Mouse (Mus musculus) frontal cortex, postnatal 36 days (tissue): Measurements from ENCODE around the gene Pnpla2.

Source experiments
- DNase-seq, 2 experiments: peaks; one replicate each; pipeline ENCODE4 v3.0.0; 2022; ENCODE audit warnings: low spot score in 2 of 2

Gene Pnpla2

GRCm38 (mm10) chr7:141447110-141447991, 7.6 kb upstream of the Pnpla2 start, which contains the start of gene Rplp2:
Rplp2 (plus strand) TSS chr7:141447370.
- peak; percentile 97 for DNase-seq

DNA sequence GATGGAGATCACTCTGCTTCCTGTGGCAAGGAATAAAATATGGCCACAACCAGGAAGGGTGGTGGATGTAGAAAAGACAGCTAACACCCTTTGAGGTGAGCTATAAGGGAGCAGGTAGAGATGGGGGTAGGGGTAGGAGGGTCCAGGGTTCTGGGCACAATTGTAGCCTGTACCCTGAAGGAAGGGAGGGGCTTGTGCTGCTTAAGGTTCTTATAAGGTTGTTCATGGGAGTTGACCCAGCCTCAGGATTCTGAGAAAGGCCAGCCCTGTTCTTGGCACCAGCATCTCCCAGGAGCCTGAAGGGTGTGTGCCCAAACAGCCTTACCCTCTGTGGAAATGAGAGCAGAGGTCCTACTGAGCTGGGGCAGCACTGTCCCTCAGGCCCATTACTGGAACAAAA, 3.1 kb upstream of the Pnpla2 start:
- DNase-seq: no peak

- DNase-seq: no peak
Measured at GRCm38 (mm10) chr7:141453636-141454035, 1.4 kb upstream of the Pnpla2 start.

DNA sequence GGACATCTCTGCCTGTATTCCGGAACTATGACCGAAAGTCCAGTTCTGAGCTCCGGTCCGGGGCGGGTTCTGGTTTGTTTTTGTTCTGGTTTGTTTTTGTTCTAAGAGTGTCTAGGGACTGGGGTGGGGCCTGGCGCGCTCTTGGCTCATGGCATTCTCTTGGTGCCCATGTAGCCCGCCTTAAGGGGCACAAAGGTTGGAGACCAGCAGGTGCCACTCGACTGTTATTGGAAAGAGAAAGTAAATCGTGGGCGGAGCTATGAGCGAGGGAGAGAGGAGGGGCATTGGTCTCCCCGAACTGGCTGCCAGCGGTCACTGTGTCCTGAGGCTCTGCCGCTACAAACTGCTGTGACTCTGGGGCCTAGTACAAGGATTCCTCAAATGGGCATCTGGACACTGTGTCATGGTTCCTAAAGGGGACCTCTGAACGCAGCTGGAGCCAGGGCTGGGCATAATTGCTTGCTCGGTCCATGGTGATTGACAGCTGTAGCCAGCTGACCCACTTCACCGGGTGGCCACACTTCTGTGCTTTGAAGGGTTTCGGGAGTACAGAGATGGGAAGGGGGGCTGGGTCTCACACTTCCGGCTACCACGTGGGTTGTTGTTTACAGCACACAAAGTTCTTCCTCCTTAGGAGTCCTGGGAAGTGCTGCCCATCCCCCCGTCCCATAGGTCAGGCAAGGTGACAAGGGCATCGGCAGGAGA, 764 bp downstream of the Pnpla2 start:
- DNase-seq: peak in 1 of 2 experiments; percentile 36

GRCm38 (mm10) chr7:141456739-141457138, 1.7 kb downstream of the Pnpla2 start:
- no peak for DNase-seq

- no peak for DNase-seq
Measured at GRCm38 (mm10) chr7:141457236-141457635, 2.2 kb downstream of the Pnpla2 start.

- DNase-seq: no peak
Measured at GRCm38 (mm10) chr7:141457986-141458660, 3.1 kb downstream of the Pnpla2 start.

DNA sequence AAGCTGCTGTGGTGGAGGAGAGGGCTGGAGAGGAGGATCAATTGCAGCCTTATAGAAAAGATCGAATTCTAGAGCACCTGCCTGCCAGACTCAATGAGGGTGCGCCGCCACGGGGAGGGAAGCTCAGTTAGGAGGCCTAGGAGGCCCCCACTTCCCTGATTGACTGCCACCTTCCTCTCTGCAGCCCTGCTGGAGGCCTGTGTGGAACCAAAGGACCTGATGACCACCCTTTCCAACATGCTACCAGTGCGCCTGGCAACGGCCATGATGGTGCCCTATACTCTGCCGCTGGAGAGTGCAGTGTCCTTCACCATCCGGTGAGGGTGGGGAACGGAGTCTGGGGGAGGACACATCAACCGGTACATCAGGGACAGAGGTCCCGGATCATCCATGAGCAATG, 3.7 kb downstream of the Pnpla2 start:
- DNase-seq: no peak

- DNase-seq: no peak
Measured at GRCm38 (mm10) chr7:141459301-141459711, 4.3 kb downstream of the Pnpla2 start.

DNA sequence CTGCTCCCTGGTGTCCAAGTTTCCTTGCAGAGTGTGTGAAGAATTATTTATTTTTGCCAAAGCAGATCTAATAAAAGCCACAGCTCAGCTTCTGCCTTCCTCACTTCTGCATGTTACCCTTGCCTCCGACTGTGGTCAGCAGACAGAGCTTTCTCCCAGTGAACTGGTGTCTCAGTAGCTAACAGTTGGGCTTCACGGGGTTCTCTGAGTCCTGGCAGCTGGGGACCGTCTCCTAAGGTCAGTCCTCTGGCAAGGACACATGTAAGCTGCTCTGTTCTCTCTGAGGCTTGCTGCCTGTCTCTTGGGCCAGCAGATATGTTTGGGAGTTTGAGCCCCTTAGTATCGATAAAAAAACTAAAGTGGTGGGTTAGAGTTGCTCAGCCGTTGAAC, 5.0 kb downstream of the Pnpla2 start:
- DNase-seq: no peak

DNA sequence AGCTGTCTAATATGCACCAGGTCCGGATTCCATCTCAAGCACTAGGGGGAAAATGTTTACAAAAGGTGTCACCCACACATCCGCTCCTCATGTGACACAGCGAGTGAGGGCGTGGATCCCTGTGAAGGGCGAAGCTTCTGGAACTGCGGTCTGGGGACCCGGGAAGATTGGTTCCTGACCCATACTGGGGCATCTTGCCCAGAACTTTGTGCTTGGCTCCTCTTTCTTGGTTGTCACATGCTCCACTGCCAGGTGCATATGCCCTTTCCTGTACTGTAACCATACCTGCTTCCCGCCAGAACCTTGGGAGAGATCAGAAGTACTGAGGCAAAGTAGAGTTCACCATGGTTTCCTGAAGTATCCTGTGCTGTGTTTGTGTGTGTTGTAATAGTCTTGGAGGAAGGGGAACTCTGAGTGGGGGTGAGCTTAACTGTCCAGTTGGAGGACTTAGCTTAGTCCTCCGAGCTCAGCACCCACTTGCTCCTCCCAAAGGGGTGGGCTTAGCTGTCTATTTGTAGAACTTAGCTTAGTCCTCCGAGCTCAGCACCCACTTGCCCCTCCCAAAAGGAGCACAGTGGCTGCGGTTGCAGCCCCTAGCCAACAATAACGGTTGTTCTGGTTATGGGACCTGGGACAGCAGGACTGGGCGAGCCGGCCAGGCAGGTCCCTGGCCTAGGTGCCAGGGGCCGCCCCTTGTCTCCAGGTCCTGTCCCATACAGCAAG, 5.6 kb downstream of the Pnpla2 start, which contains the start of gene Cracr2b:
Gene Cracr2b, plus strand, starts transcription at position 704 of the 723 bp plus-strand sequence.
- no peak for DNase-seq

GRCm38 (mm10) chr7:141461521-141462332, 6.7 kb downstream of the Pnpla2 start:
- DNase-seq: no peak

DNA sequence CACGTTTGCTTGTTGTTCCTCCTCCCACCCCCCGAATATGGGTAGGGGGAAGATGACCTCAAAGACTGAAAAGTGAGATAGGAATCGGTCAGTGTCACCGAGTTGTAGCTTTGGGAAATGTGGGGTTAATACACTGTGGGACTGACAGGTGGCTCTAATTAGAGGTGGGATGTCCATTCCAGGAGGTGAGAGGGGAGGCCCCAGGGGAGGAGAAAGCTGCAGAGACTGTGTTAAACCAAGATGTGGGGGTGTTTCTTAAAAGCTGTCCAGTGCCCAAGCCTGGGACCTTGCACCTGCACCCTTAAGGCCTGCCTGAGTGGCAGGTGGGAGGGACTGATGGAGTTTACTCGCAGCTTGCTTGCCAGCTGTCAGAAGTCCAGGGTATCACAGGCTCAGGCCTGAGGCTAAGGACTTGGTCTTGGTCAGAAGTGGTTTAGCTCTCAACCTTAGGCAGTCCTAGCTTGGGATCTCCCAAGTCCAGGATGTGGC, 7.4 kb downstream of the Pnpla2 start:
- DNase-seq: no peak

DNA sequence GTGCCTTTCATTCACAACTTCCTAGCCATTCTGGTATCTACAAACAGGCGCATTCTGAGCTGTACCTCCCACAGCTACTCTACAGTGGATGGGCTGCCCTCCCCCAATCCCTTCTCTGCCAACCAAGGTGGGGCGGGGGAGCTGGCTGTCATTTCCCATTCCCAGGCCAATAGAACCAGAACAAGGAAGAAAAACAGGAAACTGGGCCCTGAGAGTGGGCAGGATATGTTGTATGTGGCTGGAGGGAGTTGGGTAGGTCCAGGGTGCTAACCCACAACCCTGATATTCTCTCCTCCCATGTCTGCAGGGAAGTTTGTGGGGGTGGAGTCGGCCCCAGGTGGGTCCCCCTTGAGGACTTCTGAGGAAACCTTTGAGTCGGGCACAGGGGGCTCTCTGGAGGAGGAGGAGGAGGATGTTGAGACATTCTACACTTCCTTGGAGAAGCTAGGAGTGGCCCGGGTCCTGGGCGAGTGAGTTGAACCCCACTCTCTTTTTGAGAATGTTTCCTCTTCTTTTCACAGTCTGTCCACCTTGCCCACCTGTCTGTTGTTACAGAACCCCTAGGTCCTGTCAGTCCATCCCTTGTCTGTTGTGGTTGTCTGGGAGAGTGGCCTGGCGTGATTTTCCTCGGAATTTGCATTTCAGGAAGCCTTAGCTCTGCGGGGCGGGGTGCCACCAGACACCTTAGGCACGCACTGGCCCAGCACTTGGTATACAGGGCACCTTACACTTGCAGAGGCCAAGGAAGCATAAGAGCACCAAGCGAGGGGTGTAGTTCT, 9.0 kb downstream of the Pnpla2 start:
- no peak for DNase-seq

- DNase-seq: no peak
Measured at GRCm38 (mm10) chr7:141464603-141465201, 9.7 kb downstream of the Pnpla2 start.

DNA sequence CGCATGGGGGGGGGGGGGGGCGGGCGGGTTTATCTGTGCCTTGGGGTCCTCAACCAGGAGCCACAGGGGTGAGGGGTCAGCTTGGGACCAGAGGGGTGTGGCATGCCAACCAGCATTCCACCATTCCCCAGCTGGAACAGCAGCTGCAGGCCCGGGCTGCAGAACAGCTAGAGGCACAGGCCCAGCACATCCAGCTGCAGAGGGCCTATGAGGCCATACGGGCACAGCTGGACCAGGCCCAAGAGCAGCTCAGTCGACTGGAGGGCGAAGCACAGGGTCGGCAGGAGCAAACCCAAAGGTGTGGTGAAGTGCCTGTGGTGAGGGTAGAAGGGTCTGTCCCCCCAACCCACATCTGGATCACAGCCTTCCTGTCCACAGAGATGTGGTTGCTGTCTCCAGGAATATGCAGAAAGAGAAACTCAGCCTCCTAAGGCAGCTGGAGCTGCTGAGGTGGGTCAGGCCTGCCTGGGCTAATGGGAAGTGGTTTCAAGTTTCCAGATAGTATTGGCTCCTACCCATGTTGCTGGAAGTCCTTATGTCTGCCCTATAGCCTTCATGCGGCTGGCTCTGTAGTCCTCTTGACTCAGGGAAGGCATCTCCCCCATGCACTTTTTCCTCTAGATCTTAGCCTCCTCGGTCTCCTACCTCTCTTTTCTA, 10.5 kb downstream of the Pnpla2 start:
- DNase-seq: no peak

DNA sequence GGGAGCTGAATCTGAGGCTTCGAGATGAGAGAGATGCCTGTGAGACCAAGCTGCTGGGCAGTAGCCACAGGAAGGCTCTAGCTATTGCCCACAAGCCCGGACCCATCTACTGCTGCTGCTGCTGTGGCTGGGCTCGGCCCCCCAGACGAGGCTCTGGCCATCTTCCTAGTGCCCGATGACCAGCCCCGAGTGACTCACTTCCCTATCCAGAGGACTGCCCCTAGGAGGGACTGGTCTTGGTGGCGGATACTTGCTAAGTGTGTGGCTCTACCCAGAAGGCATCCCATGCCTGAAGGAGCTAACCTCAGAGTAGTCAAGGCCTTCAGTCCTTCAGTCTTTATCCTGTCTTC, 11.0 kb downstream of the Pnpla2 start:
- DNase-seq: no peak

GRCm38 (mm10) chr7:141466607-141467148, 11.7 kb downstream of the Pnpla2 start:
- DNase-seq: no peak
